Mouse (Mus musculus) urinary bladder, postnatal 14 days (tissue): ENCODE results near the gene Npr1.

ENCODE experiments used
- DNase-seq: peaks from one replicate; pipeline ENCODE4 v3.0.0; 2021; ENCODE audit warnings: low spot score

The Npr1 gene

GRCm38 (mm10) chr3:90475831-90476611 lies 10.4 kb upstream of the Npr1 start, which contains the start of gene Ilf2:
Gene Ilf2, plus strand, starts transcription at chr3:90476126.
- peak; percentile 95 for DNase-seq

DNA sequence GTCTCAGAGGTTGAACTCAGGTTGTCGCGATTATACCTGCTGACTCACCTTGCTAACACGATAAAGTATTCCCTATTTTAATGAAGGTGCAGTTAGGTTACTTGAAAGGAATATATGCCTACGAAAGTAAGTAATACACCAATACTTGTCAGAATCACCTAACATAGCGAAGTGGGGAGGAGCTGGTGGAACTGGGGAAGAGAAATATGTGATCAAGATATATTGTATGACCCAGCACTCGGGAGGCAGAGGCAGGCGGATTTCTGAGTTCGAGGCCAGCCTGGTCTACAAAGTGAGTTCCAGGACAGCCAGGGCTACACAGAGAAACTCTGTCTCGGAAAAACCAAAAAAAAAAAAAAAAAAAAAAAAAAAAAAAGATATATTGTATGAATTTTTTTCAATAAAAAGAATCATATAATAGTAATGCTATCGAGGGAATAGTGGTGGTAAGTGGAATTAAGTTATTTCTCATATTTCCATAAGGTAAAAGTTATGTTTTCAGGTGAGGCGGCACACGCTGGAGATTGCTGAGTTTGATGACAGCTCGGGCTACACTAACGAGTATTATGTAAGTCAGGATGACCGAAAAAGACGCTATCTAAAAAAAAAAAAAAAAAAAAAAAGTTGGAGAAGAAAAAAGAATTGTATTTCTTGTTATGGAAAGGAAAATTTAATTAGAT lies 9.6 kb upstream of the Npr1 start:
- no peak for DNase-seq

GRCm38 (mm10) chr3:90472213-90472612 lies 6.5 kb upstream of the Npr1 start:
- DNase-seq: peak; percentile 58

GRCm38 (mm10) chr3:90467618-90468300 lies 2.1 kb upstream of the Npr1 start:
- no peak for DNase-seq

GRCm38 (mm10) chr3:90466311-90466766 lies 673 bp upstream of the Npr1 start:
- peak; percentile 71 for DNase-seq

DNA sequence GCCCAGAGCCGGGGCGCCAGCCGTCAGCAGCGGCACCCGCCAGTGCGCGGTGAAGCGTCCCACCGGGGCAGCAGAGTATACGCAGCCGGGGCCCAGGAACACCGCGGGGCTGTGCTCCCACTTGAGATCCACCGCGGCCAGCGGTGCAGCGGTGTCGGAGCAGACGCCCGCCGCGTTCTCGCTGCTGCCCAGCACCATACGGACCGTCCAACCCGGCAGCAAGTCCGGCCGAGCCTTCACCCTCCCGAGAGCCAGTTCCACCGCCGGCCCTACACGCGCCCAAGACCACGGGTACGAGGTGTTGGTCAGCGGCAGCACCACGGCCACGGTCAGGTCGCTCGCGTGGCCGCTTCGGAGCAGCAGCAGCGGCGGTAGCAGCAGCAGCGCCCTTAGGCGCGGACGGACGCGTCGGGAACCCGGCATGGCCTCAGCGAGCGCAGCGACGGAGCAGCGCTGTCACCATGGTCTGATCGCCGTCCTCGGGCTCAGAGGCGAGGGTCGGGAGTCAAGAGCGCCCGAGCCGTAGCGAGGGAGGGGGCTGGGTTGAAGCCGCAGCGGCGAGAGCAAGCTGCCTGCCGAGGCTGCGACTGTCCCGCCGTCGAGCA lies 483 bp downstream of the Npr1 start:
- peak; percentile 16 for DNase-seq

DNA sequence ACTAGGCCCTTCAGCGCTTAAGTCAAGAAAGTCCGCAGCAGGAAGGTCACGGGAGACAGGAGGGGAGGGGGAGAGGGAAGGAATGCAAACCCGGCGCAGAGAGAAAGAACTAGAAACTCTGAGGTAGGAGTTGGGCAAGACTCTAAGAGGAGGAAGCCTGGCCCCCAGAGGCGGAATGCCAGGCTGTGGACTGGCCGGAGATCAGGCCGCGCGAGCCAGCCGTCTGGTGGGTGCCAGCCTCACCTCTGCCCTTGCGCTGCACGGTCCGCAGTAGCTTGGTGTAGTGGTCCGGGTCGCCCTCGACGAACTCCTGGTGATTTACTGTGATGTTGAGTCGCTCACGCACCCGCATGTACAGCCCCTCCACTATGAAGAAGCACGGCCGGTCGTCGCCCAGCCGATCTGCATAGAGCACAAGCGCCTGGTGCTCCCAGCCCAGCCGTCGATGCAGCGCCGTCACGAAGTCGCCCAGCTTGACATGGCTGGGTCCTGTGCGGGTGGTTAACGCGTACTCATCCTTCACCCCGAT lies 1.1 kb downstream of the Npr1 start:
- peak; percentile 41 for DNase-seq

DNA sequence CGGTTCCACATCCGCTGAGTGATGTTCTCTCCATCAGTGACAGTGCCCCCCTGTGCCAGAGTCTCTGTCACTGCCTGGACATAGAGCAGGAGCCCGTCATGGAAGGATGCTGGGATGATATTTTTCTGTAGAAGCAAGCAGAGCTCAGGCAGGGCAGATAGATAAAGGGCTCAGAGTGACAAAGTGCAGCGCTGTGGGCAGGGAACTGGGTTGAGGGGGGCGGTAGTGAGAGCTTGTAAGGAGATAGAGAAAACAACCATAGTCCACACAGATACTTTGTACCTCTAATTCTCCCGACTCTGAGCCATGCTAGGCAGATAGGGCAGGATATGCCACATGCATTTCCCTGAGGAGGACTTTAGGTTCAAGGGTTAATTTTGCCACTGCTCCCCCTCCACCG lies 3.1 kb downstream of the Npr1 start:
- DNase-seq: no peak

DNA sequence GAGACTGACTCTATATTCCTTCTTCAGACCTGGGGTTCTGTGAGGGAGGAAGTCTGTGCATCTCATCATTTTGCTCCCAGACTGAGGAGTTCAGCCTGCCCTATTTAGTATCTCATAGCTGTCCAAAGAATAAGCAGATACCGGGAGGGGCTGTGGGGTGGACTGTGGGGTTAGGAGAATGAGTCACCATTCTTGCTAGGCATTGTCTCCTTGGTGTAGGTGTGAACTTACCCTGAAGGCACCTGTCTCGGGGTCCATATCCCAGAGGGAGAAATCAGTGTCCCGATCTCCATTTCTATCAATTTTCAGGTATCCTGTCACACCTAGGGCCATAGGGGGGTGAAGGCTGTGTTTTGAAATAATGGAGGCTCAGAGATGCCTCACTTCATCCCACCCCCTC lies 3.7 kb downstream of the Npr1 start:
- DNase-seq: no peak

- no peak for DNase-seq
Observed at GRCm38 (mm10) chr3:90460315-90460714, 5.4 kb downstream of the Npr1 start.

DNA sequence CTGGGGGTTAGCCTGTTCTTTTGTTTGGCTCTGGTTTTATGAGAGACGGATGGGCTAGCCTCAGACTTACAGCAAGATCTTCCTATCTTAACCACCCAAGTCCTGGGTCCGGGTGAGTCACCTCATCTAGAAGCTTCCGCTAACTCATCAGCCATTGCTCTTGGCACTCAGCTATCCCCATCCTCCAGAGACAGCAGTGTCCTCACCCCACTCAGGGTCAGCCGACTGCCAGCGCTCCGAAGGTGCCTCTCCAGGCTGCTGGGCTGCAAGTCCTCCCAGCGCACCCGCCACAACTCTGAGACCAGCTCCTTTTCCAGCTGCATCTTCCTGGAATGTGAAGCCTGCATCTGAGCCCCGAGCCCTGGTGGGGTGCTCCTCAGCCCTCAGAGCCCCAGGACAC lies 5.9 kb downstream of the Npr1 start:
- no peak for DNase-seq

- DNase-seq: no peak
Observed at GRCm38 (mm10) chr3:90454931-90455330, 10.7 kb downstream of the Npr1 start.

DNA sequence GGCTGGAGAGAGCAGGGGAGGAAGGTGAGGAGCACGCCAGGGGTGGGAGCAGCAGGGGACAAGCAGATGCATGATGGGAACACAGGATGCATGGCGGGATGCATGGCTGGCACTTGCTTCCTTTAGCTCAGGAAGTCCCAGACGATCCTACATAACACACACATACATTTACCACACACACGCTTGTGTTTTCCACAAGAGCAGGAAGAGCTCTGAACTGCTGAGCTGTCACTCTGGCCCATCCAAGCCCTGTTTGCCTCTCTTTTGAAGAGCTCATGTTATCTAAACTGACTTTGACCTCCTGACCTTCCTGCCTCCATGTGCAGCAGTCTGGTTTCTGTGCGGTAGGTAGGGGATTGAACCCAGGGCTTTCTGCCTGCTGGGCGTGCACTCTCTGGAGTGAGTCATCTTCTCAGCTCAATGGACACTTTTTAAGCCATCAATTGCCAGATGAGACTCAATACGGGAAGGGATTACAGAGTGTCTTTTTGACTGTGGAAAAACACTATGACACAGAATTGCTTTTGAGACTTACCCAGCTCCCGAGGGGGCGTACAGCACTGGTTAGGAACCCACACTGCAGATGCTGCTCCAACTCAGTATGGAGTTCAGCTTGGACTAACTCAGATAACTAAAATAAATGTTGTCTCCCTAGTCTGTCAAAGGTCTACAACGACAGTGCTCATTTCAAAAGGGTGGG lies 14.1 kb downstream of the Npr1 start:
- no peak for DNase-seq

DNA sequence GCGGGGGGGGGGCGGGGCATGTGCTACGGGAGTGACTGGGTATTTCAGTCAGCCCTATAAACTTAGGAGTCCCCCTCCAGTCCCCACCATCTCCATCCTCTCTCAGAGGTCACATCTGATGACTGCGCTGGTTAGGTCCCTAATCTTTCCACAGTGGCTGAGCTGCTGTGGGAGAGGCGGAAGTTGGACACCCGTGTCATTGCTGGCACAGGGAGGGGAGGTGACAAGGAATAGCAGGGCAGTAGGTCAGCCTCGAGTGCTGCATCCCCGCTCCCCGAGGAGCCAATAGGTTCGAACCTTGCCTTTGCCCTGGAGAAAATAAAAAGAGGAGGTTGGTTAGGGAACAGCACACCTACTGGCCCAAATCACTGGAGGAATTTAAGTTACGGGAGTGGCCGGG lies 14.8 kb downstream of the Npr1 start:
- no peak for DNase-seq

DNA sequence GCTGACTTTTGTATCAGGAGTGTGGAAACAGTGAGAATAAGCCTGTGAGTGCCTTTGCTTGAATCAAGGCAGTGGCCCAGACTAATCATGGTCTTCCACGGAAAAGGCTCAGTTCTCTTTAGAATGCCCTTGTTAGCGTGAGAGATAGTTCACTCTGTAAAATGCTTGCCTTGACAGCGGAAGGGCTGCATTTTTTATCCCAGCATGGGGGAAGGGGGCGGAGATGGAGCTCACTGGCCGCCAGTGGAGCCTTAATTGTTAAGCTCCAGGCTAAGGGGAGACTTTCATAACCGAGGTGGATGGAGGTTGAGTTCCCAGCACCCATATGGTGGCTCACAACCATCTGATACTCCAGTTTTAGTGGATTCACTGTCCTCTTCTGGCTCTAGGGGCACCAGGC lies 17.0 kb downstream of the Npr1 start:
- no peak for DNase-seq

- DNase-seq: no peak
Observed at GRCm38 (mm10) chr3:90447123-90447494, 18.6 kb downstream of the Npr1 start.

GRCm38 (mm10) chr3:90446389-90447122 lies 19.1 kb downstream of the Npr1 start:
- peak; percentile 79 for DNase-seq

DNA sequence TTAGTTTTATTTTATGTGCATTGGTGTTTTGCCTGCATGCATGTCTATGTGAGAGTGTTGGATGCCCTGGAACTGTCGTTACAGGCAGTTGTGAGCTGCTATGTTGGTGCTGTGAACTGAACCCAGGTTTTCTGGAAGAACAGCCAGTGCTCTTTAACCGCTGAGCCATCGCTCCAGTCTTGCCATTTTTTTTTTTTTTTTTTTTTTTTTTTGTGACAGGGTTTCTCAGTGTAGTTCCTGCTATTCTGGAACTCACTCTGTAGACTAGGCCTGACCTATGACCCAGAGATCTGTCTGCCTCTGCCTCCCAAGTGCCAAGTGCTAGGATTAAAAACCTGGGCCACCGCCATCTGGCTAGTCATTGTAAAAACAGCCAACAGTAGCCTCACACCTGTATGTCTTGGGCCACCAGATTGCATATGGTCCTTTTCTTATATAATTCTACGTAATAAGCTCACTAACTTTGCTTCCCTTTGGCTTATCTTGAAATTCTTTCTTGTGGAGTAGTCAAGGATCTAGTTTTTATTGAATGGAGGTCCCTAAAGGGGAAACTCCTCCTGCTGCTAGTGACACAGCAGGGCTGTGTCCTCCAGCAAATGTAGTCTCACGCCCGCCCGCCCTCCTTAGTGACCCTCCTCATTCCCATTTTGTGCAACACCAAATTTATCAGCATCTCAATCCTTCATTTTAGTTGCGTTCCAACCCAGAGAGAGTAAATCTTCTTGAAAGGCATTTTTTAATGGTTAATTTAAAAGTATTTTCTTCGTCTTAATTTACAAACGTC lies 20.1 kb downstream of the Npr1 start:
- DNase-seq: no peak

DNA sequence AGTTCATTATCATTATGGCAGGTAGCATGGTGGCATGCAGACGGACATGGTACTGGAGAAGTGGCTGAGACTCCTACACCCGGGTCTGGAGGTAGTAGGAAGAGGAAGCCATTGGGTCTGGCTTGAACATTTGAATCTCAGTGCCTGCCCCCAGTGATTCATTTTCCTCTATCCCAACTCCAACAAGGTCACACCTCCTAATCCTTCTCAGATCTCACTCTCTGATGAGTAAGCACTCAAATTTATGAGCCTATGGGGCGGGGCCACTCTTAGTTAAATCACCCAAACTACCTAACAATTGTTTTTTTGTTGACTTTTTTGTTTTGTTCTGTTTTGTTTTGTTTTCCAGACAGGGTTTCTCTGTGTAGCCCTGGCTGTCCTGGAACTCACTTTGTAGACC lies 21.7 kb downstream of the Npr1 start:
- DNase-seq: no peak

- no peak for DNase-seq
Observed at GRCm38 (mm10) chr3:90440756-90441155, 24.9 kb downstream of the Npr1 start.
